Mouse (Mus musculus): ENCODE data around the gene Fut8. TPM values are rescaled to one million over a fixed set of nuclear protein-coding genes. Genes with fewer than 3 reads are reported as not detected.
"Not testable (repeated sequence)": the region's sequence is repeated elsewhere in the genome, so short reads cannot be mapped to it uniquely, and the experiment has no call there.

Gene Fut8
- total RNA-seq, 2 experiments from 2014 or later = 60.6 to 61.7 TPM

DNA sequence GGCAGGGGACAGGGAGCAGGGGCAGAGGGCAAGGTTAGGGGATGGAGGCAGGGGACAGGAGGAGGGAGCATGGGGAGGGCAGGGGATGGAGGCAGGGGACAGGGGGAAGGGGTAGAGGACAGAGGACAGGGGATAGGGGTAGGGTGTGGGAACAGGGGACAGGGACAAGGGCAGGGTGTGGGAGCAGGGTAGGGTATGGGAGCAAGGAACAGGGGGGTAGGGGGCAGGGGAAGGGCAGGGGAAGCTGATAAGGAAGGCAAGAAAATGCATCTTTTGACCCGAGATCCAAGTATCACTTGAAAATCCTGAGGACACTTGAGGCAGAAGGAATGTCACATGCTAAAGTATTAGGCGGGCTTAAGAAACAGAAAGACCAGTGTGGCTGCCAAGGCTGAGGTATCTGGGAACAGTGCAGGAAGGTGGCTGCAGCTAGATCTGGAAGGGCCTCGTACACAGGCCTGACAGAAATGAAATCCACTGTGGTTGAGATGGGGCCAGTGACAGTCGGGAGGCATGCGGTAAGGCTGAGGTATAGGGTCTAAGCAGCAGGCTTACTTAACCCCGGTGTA lies 281.7 kb downstream of the Fut8 start:
- no peak for DNase-seq (ENCODE audit: extremely low spot score in 1 of 2, low spot score in 2 of 2)
- Histone ChIP-seq H3K27ac (no peak overlapping the region), H3K4me3 (no peak overlapping the region)
- no peak for TF ChIP-seq CTCF (IDR thresholded peaks at IDR 0.05)
- intact Hi-C loops (cut with DNase I) = no loop called here

DNA sequence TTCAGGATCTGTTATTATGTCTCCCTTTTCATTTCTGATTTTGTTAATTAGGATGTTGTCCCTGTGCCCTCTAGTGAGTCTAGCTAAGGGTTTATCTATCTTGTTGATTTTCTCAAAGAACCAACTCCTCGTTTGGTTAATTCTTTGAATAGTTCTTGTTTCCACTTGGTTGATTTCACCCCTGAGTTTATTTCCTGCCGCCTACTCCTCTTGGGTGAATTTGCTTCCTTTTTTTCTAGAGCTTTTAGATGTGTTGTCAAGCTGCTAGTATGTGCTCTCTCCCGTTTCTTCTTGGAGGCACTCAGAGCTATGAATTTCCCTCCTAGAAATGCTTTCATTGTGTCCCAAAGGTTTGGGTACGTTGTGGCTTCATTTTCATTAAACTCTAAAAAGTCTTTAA lies 286.1 kb downstream of the Fut8 start:
- H3K4me3 ChIP-seq; intact Hi-C loops (cut with DNase I); DNase-seq (ENCODE audit: extremely low spot score in 1 of 2, low spot score in 2 of 2); H3K27ac ChIP-seq: not testable (repeated sequence)

Measured in left cerebral cortex, adult 2 months (tissue).